Mouse (Mus musculus) right cerebral cortex, adult 2 months (tissue): ENCODE data around the gene Apbb1.

Experiments used
- DNase-seq, 2 experiments: peaks; one replicate each; pipeline ENCODE4 v3.0.0; 2021 to 2022; ENCODE audit warnings: low spot score in 2 of 2

The Apbb1 gene

GRCm38 (mm10) chr7:105520201-105520600, 61.3 kb downstream of the Apbb1 start:
- DNase-seq: no peak

- peak; percentile 50 to 59 for DNase-seq
These were observed 61.7 kb downstream of the Apbb1 start for GRCm38 (mm10) chr7:105519771-105520170.

GRCm38 (mm10) chr7:105519336-105519735, 62.1 kb downstream of the Apbb1 start:
- DNase-seq: peak; percentile 89 to 92

GRCm38 (mm10) chr7:105516669-105517360, 64.6 kb downstream of the Apbb1 start:
- DNase-seq: no peak

GRCm38 (mm10) chr7:105515178-105515577, 66.3 kb downstream of the Apbb1 start:
- peak; percentile 62 to 69 for DNase-seq

- DNase-seq: no peak
These were observed 66.9 kb downstream of the Apbb1 start for GRCm38 (mm10) chr7:105514561-105514960.

- no peak for DNase-seq
These were observed 67.6 kb downstream of the Apbb1 start for GRCm38 (mm10) chr7:105513845-105514291.

- DNase-seq: peak; percentile 24 to 53
These were observed 71.3 kb downstream of the Apbb1 start for GRCm38 (mm10) chr7:105510143-105510542.
